Mouse (Mus musculus): Measurements from ENCODE around the gene Tbck. TPM values are rescaled to one million over a fixed set of nuclear protein-coding genes. Genes with fewer than 3 reads are reported as not detected.

Tbck gene
- total RNA-seq, 2 experiments from 2014 or later: 33.1 to 33.7 TPM

DNA sequence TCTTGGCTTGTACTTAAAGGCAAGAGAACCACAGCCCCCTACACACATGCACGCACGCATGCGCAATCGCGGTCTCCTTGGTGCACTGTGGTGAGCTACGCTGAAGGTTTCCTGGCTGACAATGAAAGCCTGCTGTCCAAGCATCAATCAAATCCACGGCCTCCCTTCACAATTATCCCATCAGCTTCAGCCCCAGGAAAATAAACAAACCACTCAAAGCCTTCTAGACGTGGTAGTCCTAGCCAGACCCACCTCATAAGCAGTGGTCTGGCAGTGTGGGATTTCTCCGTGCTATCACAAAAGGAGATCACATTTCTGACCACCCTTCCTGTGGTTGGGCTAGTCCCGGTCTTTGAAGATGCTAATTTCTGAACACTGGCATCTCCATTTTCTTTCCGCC lies 174.9 kb downstream of the Tbck start:
- DNase-seq (ENCODE audit: low spot score in 2 of 2): no peak
- intact Hi-C loops (cut with DNase I): no loop called here

DNA sequence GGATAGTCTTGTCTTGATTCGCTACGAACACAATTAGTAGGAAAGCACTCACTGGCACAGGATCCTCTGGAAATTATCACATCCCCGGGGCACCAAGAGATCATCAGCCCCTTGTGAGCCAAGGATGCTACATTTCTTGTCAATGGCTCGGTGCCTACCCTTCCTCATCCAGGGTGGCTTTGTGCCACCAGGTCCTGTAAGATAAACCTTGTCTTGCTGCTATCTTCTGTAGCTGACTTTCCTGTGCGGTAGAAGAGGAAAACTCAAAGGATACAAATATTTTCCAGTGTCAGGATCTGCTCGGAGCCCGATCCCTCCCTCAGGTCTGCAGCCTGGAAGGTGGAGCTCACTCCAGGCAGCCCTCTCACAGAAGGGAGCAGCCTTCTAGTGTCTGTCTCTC lies 175.6 kb downstream of the Tbck start:
- intact Hi-C loops (cut with DNase I): no loop called here
- DNase-seq (ENCODE audit: low spot score in 2 of 2): no peak

DNA sequence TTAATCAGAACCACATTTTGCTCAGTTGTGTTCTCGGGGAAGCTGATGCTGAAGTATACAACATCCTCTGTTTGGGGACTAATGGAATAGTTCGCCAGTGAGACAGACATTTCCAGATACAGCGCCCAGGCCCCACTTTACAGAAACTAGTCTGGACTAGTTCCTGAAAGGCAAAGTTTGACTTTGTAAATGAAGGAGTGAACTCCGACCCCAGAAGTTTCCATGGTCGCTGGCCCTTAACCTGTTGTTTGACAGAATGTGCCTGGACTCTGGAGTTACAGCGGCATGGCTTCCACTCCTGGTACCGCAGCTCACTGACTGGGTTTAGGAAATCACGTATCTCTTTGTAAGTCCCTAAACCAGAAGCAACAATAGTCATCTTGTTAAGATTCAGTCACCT lies 176.9 kb downstream of the Tbck start:
- no peak for DNase-seq (ENCODE audit: low spot score in 2 of 2)
- intact Hi-C loops (cut with DNase I): no loop called here

DNA sequence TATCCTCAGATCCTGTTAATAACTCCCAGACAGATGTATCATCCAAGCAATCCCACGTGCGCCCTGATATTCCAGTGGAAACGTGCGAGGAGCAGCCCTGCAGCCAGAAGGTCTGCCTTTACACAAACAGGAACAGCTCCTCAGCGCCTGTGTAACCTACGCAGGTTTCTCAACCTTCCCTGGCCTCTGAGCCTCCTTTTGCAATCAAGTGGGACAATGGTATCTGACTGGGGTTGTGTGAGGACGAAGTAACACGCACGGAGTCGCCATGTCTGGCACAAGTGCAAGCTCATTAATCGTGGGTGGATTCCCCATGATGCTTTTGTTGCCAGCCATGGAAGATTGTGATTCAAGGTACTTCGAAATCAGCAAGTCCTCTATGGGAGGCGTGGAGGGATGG lies 179.9 kb downstream of the Tbck start:
- no peak for DNase-seq (ENCODE audit: low spot score in 2 of 2)
- intact Hi-C loops (cut with DNase I): no loop called here

DNA sequence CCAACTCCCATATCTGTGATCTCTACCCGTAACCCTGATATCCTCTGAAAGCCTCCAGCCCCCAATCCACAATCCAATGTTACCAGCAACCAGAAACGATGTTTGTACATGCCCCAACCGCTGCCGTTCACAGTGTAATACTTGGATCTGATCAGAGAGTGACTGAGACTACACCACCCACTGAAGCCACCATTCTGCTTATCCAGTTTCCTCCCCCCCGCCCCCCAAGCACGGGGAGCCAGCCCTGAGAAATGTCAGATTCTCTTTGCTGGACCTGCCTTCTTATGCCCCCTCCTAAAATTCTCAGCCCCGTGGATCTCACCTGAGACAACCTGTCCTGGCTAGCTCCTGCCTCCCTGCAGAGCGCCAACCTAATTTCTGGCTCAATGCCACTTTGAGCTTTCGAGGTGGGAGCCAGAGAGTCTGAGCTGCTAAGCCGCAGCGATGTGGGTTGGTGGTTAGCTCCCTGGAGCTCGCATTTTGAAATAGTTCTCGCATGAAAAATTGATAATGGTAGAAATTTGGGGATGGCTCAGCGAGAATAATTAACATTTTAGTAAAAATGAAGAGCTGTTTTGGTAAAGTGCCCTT lies 180.5 kb downstream of the Tbck start:
- intact Hi-C loops (cut with DNase I): no loop called here
- no peak for DNase-seq (ENCODE audit: low spot score in 2 of 2)

DNA sequence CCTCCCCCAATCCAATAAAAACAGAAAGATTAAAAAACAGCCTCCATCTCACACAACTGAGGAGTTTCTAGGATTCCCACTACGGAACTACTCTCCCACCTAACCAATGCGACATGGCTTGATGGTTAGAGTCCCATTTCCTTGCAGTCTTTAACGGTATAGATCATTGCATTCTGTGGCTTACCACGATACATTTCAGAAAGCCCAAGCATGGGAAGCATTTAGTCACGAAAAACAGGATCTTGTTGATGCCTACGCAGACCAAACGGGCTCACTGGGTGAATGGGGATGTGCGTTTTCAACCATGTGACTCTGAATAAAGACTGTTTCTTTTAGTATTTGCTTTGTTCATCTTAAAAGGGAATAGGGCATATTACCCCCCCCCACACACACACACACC lies 181.0 kb downstream of the Tbck start:
- intact Hi-C loops (cut with DNase I): no loop called here
- DNase-seq (ENCODE audit: low spot score in 2 of 2): no peak

DNA sequence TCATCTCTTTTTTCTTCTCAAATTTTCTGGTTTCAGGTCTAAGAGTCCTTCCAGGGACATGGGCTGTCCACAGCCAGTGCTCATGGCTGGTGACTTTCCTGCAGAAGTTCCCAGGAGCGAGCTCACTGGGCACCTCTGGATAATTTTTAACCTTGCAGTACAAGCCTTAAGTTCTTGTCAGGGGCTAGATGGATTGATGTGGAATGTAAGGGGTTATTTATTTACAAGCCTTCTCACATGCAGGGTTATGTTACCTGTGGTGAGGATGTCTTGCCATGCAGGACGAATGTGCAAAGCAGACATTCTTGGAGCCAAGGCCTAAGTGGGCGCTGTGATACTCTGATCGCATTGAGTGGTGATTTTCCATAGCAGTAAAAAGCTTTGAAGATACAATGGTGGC lies 181.7 kb downstream of the Tbck start:
- no peak for DNase-seq (ENCODE audit: low spot score in 2 of 2)
- intact Hi-C loops (cut with DNase I): no loop called here

DNA sequence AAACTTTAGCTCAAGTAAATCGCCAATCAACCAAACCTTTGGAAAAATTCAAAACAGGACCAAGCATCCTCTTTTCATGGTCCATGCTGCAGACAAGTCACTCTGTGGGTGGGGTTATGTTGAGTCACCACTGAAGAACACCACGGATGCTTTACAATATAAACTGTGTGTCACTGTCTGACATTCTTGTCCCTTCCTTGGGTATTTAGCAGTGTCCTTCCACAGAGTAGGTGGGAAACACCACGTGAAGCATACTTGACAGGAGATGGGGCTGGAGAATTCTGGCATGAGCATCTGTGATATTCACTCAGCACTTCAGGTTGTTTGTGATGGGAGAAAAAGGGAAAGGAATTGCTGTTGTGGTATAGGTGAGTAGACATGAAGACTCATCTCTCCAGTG lies 183.0 kb downstream of the Tbck start:
- intact Hi-C loops (cut with DNase I): no loop called here
- DNase-seq (ENCODE audit: low spot score in 2 of 2): no peak

DNA sequence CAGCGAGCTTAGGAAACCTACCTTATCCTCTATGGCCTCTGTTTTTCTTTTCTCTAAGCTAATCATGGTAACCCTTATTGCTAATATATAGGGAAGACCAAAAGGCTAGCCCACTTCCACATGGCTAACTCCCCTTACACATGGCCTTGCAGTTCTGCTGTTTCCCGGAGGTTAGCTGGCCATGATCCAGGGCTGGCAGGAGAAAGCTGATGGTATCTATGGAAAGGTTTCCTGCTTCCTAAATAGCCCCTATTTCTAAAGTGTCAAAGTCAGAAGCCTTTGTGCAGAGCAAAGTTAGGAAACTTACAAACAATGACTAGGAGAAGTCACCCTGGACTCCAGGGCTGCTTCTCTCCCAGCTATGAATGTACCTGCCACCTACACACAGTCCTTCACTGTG lies 184.9 kb downstream of the Tbck start:
- intact Hi-C loops (cut with DNase I): no loop called here
- DNase-seq (ENCODE audit: low spot score in 2 of 2): no peak

DNA sequence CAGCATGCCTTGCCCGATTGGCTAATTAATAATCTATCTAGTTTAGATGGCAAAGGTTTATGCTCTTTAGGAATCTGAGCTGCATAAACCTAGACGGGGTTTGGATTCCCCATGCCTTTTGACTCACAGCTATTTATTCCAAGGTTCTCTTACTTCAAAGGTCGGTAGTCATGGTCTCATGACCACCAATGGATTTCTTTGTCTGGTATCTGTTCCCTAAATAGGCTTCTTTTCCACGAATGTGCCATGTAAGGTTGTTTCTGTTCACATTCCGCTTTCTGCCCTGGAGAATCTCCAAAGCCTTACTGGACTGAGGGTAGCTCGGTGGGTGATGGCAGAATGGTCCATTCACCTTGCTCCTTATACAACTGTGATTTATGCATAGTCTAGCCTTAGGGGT lies 186.1 kb downstream of the Tbck start:
- peak in 1 of 2 experiments; percentile 15 for DNase-seq (ENCODE audit: low spot score in 2 of 2)
- intact Hi-C loops (cut with DNase I): no loop called here

DNA sequence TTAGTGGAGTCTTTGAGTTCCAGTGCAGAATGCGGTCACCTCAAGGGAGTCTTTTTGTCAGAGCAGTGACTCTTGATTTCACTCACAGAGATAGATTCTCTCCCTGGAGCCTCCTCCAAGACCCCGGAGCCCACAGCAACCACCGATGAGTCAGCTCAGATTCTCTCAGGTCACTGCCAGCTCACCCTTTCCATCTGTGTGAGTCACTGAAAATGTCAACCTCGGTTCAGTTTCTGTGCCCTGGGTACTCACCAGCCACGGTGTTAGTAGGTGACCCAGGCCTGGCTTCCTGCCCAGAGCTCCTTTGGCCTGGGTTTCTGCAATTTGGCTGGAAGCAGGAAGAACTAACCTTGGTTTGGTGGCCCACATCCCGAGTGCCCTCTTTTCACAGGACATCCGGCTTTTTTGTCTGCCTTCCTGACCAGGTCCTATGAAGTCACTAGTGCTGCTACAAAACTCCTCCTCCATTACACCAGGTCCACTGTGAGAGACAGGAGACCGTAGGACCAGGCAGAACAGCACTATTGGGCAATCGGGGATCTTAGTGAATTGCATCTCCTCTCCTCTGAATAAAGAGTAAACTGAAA lies 187.5 kb downstream of the Tbck start:
- no peak for DNase-seq (ENCODE audit: low spot score in 2 of 2)

DNA sequence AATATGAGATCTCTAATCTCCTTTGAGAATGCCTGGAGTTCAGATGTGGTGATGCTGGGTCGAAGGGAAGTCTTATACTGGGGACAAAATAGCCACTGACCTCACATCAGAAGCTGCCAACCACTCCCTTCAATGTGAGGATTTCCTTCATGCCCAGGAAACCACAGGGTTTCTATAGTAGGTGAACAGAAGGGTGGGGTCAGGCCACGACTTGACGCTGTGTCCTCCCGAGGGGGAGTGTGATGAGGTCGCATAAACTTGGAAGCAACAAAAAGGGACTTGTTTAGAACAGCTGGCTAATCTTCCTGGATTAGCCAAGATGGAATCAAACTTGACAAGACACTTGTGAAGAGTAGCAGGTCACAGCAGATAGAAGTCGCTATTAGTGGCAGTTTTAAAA lies 189.3 kb downstream of the Tbck start:
- DNase-seq (ENCODE audit: low spot score in 2 of 2): no peak
- intact Hi-C loops (cut with DNase I): no loop called here

More for the DNA sequence above, 187.5 kb downstream of the Tbck start:
- intact Hi-C loops (cut with DNase I): no loop called here

DNA sequence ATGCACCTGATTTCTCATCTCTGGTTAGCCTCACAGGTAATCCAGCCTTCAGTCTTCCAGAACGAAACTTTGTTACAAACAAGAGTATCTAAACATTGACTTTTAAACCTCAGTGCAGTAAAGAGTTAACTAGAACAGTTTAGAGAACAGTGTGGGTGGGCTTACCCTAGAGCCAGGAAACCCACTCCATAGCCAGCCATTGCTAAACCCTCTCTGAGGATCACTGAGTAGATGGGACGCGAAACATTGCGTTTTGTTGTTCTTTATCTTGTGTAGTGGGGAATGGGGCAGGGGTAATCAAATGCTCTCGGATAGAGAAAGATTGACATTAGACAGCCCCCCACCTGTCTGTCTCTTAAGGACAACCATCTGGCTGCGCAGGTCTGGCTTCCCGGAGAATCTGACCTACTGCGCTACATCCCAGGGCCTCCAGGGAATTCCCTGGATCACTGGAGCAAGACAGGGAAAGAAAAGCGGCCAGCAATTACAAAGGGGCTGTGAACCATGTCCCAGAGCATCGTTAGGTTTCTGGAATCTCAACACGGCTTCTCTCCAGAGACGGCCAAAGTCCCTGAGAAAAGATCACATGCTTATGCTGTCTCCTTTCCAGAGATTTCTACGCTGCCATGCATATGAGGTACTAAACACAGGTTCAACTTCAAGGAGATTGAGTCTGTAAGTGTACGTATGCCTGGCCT lies 192.2 kb downstream of the Tbck start:
- DNase-seq (ENCODE audit: low spot score in 2 of 2): no peak
- intact Hi-C loops (cut with DNase I): no loop called here

DNA sequence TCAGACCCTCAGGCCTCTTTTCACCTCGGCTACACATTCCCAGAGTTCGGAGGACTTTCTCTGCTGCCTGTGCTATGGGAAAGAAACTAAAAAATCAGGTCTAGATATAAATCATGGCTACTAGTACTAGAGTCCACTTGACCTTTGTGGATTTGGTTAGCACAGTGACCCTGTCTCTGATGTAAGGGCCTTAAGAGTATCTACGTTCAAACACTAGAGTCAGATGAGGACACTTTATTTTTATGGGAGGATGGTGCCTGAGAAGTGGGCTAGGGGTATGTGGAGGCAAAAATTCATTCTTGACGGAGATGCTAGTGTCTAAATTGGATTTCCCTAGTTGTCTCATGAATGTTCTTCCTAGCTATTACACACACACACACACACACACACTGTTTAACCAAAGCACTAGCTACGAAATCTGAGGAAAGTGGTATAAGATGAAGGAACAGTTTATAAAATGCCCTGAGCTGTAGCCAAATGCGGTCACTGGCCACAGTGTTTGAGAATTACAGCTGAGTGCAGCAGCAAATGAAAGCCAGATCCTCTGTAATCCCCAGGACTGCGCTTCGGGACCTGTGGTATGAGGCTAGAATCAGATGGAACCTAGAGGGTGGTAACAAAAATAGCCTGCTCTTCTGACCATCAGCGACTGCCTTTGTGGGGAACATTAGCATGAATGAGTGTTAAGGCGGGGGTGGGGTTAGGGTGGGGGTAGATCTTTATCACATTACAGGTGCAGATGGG lies 193.2 kb downstream of the Tbck start:
- no peak for DNase-seq (ENCODE audit: low spot score in 2 of 2)
- intact Hi-C loops (cut with DNase I): no loop called here

DNA sequence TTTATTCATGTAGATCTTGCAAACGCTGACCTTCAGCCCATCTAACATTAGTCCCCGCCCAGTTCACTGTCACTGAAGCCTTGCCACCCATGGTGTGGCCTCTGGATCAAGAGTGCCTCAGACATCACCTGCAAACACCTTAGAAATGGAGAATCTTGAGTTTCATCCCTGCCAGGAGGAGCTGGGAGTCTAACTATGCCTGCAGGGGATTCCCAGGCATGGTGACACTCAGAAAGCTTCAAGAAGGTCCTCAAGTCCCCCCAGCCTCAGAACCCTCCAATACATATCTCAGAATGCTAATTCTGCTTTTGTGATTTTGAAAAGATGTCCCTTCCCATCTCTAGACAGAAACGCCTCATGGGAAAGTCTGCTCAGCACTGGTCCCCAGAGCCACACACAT lies 196.4 kb downstream of the Tbck start:
- DNase-seq (ENCODE audit: low spot score in 2 of 2): no peak
- intact Hi-C loops (cut with DNase I): no loop called here

DNA sequence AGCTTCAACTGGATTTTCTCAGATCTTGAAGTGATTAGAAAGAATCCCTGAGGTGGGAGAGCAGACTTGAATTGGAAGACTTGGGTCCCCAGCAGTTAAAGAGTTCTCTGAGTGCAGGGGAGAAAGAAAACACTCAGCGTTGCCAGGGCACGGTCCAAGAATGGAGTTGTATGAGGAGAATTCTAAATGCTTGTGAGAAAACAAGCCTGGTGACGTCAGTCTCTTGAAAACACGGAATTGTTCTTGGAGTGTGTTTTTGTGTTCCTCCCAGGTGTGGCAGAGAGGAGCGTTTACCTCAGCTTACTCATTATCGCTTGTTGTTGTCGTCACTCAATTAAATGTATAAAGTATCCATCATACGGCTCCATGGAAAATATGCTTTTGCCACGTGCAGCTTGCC lies 196.9 kb downstream of the Tbck start:
- DNase-seq (ENCODE audit: low spot score in 2 of 2): peak in 1 of 2 experiments; percentile 27
- intact Hi-C loops (cut with DNase I): no loop called here

DNA sequence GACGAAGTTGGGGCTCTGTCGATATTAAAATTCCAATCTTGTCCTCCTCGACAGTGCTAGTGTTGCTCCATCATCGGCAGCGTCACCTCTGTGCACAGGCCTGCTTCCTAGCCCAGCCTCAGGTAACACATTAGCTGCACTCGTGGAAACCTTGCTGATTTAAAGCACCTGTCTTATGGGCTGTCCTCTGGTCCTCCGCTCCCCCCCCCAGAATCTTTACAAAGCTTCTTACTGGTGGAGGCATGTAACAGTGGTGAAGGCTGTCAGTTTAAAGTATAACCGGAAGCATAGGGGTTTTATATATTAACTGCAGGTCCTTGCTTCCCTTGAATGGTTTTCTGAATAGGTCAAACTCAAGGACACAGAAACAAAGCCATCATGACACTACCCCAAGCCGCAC lies 199.3 kb downstream of the Tbck start:
- intact Hi-C loops (cut with DNase I): no loop called here
- no peak for DNase-seq (ENCODE audit: low spot score in 2 of 2)

DNA sequence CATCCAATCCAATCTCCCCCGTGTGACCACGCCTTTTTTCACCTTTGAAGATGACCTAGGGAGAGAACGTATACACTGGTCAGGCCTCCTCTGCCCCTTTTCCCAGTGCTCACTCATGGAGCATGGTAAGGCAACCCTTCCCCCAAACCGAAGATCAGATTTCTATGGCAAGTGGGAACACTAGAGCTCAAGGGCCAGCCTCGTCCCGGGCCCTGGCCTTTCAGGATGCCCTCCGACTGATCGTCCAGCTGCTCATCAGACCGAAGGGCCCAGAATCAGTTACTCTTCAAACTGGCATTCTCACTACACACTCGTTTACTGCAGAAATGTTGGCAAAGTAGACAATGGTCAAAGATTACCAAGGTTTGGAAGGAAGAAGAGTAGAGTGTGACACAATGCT lies 200.5 kb downstream of the Tbck start:
- no peak for DNase-seq (ENCODE audit: low spot score in 2 of 2)
- intact Hi-C loops (cut with DNase I): no loop called here

DNA sequence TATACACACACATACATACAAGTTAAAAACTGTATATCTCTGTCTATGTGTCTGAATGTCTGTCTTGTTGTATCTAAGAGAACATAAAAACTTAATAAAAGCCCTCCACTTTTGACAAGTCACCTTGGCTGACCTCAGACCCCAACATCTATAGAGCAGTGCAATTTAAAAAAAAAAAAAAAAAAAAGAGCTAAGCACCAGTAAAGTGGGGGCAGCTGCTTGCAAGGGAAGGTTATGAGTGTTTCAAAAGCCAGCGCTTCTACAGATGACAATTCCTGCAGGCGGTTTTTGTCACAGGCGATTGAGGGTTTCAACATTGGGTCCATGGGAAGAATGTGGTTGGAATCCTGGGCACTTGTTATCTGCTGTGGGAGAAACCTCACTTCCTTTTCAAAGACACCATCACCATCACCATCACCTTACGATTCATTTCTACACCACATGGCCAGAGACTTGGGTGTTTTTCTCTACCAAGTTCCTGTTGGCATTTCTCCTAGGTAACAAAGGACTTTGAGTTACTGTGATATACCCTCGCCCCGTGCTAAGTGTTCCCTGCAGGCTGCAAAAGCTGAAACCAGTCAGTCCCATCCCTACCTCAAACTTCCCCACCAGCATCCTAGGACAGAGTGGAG lies 202.6 kb downstream of the Tbck start:
- no peak for DNase-seq (ENCODE audit: low spot score in 2 of 2)
- intact Hi-C loops (cut with DNase I): no loop called here
